In the genomic region with DNA sequence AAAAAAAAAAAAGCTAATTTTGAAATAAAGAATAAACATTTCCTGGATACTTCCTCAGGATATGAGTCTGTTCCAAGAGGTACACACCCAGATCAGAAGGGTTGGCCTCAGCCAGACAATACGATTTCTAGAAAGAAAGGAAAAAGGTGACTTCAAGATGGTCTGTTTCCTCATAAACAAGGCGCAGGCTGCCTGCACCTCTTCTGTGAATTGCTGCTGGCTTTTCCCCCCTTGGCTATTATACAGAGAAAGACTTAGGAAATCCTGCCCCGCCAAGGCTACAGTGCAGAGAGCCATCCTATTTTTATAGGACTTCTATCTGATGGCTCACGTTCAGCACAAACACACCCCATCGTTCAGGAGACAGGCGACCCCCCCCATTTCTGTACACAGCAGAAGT, we compare ENCODE assay signal across 8 mouse cellular contexts.
A peak's percentile ranks its signal among the peaks of the same experiment; 100 is the strongest.
DNase-seq lines count a peak whose midpoint lies in the region; ATAC-seq and TF ChIP-seq lines count a peak whose summit lies in the region.
"Had no signal": no experiment of that assay in that cellular context is flagged by ENCODE, and none has a peak within 500 bp of the region (broad histone marks: within the 10 kb centered on the region; RNA-seq: fewer than 3 reads in every experiment).

No protein-coding gene starts in this region.

- ATAC-seq in heart, embryonic 13.5 days (ENCODE audit: extremely low read depth, insufficient number of reproducible peaks, low FRiP score, low TSS enrichment): no peak
- no peak for ATAC-seq in neural tube, embryonic 15.5 days (ENCODE audit: low FRiP score)
- no peak for ATAC-seq in liver, postnatal 0 days

- peak overlapping the region; percentile 60 for H3K4me2 ChIP-seq in heart, embryonic 13.5 days
- peak overlapping the region; percentile 44 for H3K4me2 ChIP-seq in neural tube, embryonic 15.5 days
- no peak overlapping the region for H3K4me2 ChIP-seq in liver, postnatal 0 days (ENCODE audit: low read depth, low read length)

- H3K4me1 ChIP-seq in liver, adult 2 months (ENCODE audit: control insufficient read depth, insufficient read depth, low read length): no peaks in the 10 kb centered on the region; the same call in 1 of the 2 replicates
- peaks cover 15% of the 10 kb centered on the region for H3K4me1 ChIP-seq in heart, embryonic 13.5 days
- peaks cover 15% of the 10 kb centered on the region for H3K4me1 ChIP-seq in neural tube, embryonic 15.5 days
- no peaks in the 10 kb centered on the region for H3K4me1 ChIP-seq in liver, postnatal 0 days (ENCODE audit: insufficient read depth)

- H3K4me3 ChIP-seq in liver, adult 2 months (ENCODE audit: insufficient read depth, low read depth, low read length): no peak overlapping the region
- peak overlapping the region; percentile 21; the same call in 1 of the 2 replicates for H3K4me3 ChIP-seq in heart, embryonic 13.5 days
- no peak overlapping the region for H3K4me3 ChIP-seq in neural tube, embryonic 15.5 days (replicated peaks)
- no peak overlapping the region for H3K4me3 ChIP-seq in liver, postnatal 0 days (ENCODE audit: low read depth, low read length)

- H3K27ac ChIP-seq in liver, adult 2 months (replicated peaks; ENCODE audit: insufficient read depth, low read depth, low read length): peak overlapping the region; percentile 52; the same call in 1 of the 2 replicates
- 0 out of 2 replicates have a peak overlapping the region, but pooled peaks have one; percentile 36 for H3K27ac ChIP-seq in heart, embryonic 13.5 days (replicated peaks)
- no peak overlapping the region for H3K27ac ChIP-seq in neural tube, embryonic 15.5 days (replicated peaks)
- no peak overlapping the region for H3K27ac ChIP-seq in liver, postnatal 0 days (ENCODE audit: low read depth)

- DNase-seq in liver, adult 2 months (ENCODE audit: extremely low read depth, low read depth, low spot score): peak; percentile 1
- DNase-seq in liver: no peak
- peak; percentile 8 to 22 for DNase-seq in kidney, adult 8-10 months
- no peak for DNase-seq in ovary, postnatal 14 days (ENCODE audit: low spot score)
- DNase-seq in liver, postnatal 0 days: no peak
- DNase-seq: thymus, postnatal 14 days had no signal

- TF ChIP-seq EP300 in liver, postnatal 0 days (IDR thresholded peaks at IDR 0.05; ENCODE audit: low read depth): no peak

- peaks cover 2% of the 10 kb centered on the region; the same call in 1 of the 2 replicates for H3K9me3 ChIP-seq in heart, embryonic 13.5 days
- no peaks in the 10 kb centered on the region for H3K9me3 ChIP-seq in neural tube, embryonic 15.5 days (replicated peaks)
- H3K9me3 ChIP-seq in liver, postnatal 0 days (ENCODE audit: low read length): no peaks in the 10 kb centered on the region

- no peak overlapping the region for H3K9ac ChIP-seq in liver, adult 2 months (ENCODE audit: low read depth, low read length)
- H3K9ac ChIP-seq in heart, embryonic 13.5 days: 0 out of 2 replicates have a peak overlapping the region, but pooled peaks have one; percentile 58
- no peak overlapping the region for H3K9ac ChIP-seq in neural tube, embryonic 15.5 days (replicated peaks)
- H3K9ac ChIP-seq in liver, postnatal 0 days (replicated peaks): no peak overlapping the region

- TF ChIP-seq CTCF in liver, adult 2 months (IDR thresholded peaks at IDR 0.05; ENCODE audit: low read depth, low read length): no peak
- no peak for TF ChIP-seq CTCF in liver, postnatal 0 days (IDR thresholded peaks at IDR 0.05; ENCODE audit: low read depth)

- no peak for TF ChIP-seq POLR2A in liver, adult 2 months (IDR thresholded peaks at IDR 0.05; ENCODE audit: extremely low read depth, insufficient read depth, low read length)

- no peaks in the 10 kb centered on the region for H3K36me3 ChIP-seq in liver, adult 2 months (ENCODE audit: control insufficient read depth, insufficient read depth, low read length)
- H3K36me3 ChIP-seq in heart, embryonic 13.5 days: no peaks in the 10 kb centered on the region
- no peaks in the 10 kb centered on the region for H3K36me3 ChIP-seq in neural tube, embryonic 15.5 days
- no peaks in the 10 kb centered on the region for H3K36me3 ChIP-seq in liver, postnatal 0 days (replicated peaks; ENCODE audit: insufficient read depth, low read length)

- no peaks in the 10 kb centered on the region for H3K79me2 ChIP-seq in liver, adult 2 months (ENCODE audit: control insufficient read depth, insufficient read depth, low read length)

- 40% methylated on average over 6 of the region's 6 CpGs for WGBS in liver, adult 2 months
- WGBS in heart, embryonic 13.5 days: 20% methylated on average over 6 of the region's 6 CpGs
- WGBS in neural tube, embryonic 15.5 days: 33% methylated on average over 6 of the region's 6 CpGs
- 21% methylated on average over 6 of the region's 6 CpGs for WGBS in liver, postnatal 0 days (ENCODE audit: insufficient replicate concordance)

- no peaks in the 10 kb centered on the region; the same call in 1 of the 2 replicates for H3K27me3 ChIP-seq in liver, adult 2 months (ENCODE audit: control insufficient read depth, insufficient read depth, low read length)
- H3K27me3 ChIP-seq in heart, embryonic 13.5 days (replicated peaks): peaks cover 34% of the 10 kb centered on the region
- no peaks in the 10 kb centered on the region for H3K27me3 ChIP-seq in neural tube, embryonic 15.5 days (replicated peaks)
- H3K27me3 ChIP-seq in liver, postnatal 0 days (ENCODE audit: insufficient read depth, low read length): 0 out of 2 replicates have a peak, but pooled peaks cover 7% of the 10 kb centered on the region

Comparison
In these comparisons a context has a peak if more than half of its experiments do, and no peak if none do; other contexts are left out.
1. DNase-seq: peak in liver, adult 2 months (single experiment) and kidney, adult 8-10 months (2 of 2); none in liver (single experiment), ovary, postnatal 14 days (single experiment) and liver, postnatal 0 days (single experiment).
2. H3K27ac ChIP-seq: peak in liver, adult 2 months (single experiment) and heart, embryonic 13.5 days (single experiment); none in neural tube, embryonic 15.5 days (single experiment) and liver, postnatal 0 days (single experiment).